Mouse (Mus musculus): ENCODE data around the gene C130050O18Rik.

DNA sequence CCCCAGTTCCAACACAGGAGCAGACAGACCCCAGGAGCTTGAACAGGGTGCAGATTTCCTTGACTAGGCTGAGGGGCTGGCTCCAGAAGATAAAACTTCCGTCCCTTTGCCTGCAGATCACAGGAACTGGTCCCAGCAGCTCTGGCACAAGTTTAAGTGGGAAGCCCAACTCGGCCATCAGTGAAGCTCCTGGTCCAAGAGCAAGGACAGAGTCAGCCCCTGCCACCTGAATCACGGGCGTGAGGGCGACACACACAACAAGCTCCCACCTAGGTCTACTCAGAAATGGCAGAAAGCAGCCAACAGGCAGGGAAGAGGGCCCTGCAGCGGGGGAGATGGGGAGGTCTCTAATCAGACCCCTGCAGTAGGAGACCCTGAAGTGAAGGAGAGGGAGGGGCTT lies 34.7 kb upstream of the C130050O18Rik start:
- TF ChIP-seq CTCF (IDR thresholded peaks at IDR 0.05; ENCODE audit: extremely low read depth, insufficient read depth, insufficient read length, insufficient replicate concordance) = no peak
- no peak for TF ChIP-seq POLR2A (IDR thresholded peaks at IDR 0.05; ENCODE audit: low read depth, low read length)
